Mouse (Mus musculus): ENCODE results near the gene Fbxl21. TPM values are rescaled to one million over a fixed set of nuclear protein-coding genes. Genes with fewer than 3 reads are reported as not detected.

Fbxl21 gene
- polyA plus RNA-seq (2012; fragmentation: generic; extraction: Trizol), result 0.09 TPM
- long read RNA-seq, experiment 1, result 0 reads
- long read RNA-seq, experiment 2, result 0 reads

GRCm38 (mm10) chr13:56522081-56522820 is at the start of gene Fbxl21:
Gene Fbxl21, plus strand, starts transcription at chr13:56522472.
- Histone ChIP-seq H3K4me3 (ENCODE audit: insufficient read depth, poor library complexity, severe bottlenecking) (peak within 1 kb of the TSS; percentile 25), H3K79me2 (ENCODE audit: control insufficient read depth, insufficient read depth) (no peaks in the 10 kb centered on the region), H3K27me3 (ENCODE audit: control insufficient read depth, insufficient read depth, insufficient read length) (peaks cover 8% of the 10 kb centered on the region), H3K36me3 (ENCODE audit: control insufficient read depth, insufficient read depth) (no peaks in the 10 kb centered on the region), H3K79me3 (ENCODE audit: low read depth) (no peaks in the 10 kb centered on the region), H3ac (ENCODE audit: control insufficient read depth, insufficient read length, low read depth) (peak within 1 kb of the TSS; percentile 46)
- TF ChIP-seq CTCF (IDR thresholded peaks at IDR 0.05; ENCODE audit: control insufficient read depth, insufficient read depth, insufficient read length) (no peak), USF1 (IDR thresholded peaks at IDR 0.05; ENCODE audit: low read depth) (no peak), MYOD1 (IDR thresholded peaks at IDR 0.05; ENCODE audit: control insufficient read depth, insufficient read length, low read depth) (no peak), FOSL1 (IDR thresholded peaks at IDR 0.05; ENCODE audit: insufficient read depth, low read length, poor library complexity, severe bottlenecking) (no peak), CEBPB (IDR thresholded peaks at IDR 0.05; ENCODE audit: low read depth) (no peak), MAX (IDR thresholded peaks at IDR 0.05) (no peak), MYOG (IDR thresholded peaks at IDR 0.05; ENCODE audit: control insufficient read depth, extremely low read depth, insufficient read length) (no peak)

- H3K27me3 ChIP-seq (ENCODE audit: control insufficient read depth, insufficient read depth, insufficient read length), result peaks cover 13% of the 10 kb centered on the region
- TF ChIP-seq FOSL1 (IDR thresholded peaks at IDR 0.05; ENCODE audit: insufficient read depth, low read length, poor library complexity, severe bottlenecking), result no peak
- TF ChIP-seq CEBPB (IDR thresholded peaks at IDR 0.05; ENCODE audit: low read depth), result no peak
- no peak for TF ChIP-seq CTCF (IDR thresholded peaks at IDR 0.05; ENCODE audit: control insufficient read depth, insufficient read depth, insufficient read length)
- TF ChIP-seq MAX (IDR thresholded peaks at IDR 0.05), result no peak
- TF ChIP-seq USF1 (IDR thresholded peaks at IDR 0.05; ENCODE audit: low read depth), result no peak
- TF ChIP-seq MYOG (IDR thresholded peaks at IDR 0.05; ENCODE audit: control insufficient read depth, extremely low read depth, insufficient read length), result no peak
- no peak for TF ChIP-seq MYOD1 (IDR thresholded peaks at IDR 0.05; ENCODE audit: control insufficient read depth, insufficient read length, low read depth)
- H3ac ChIP-seq (ENCODE audit: control insufficient read depth, insufficient read length, low read depth), result no peak overlapping the region
Measured at GRCm38 (mm10) chr13:56472661-56473060, 49.6 kb upstream of the Fbxl21 start.

GRCm38 (mm10) chr13:56475363-56475762 is 46.9 kb upstream of the Fbxl21 start:
- H3ac ChIP-seq (ENCODE audit: control insufficient read depth, insufficient read length, low read depth), result no peak overlapping the region
- peak; percentile 13 for TF ChIP-seq CTCF (IDR thresholded peaks at IDR 0.05; ENCODE audit: control insufficient read depth, insufficient read depth, insufficient read length)
- no peak for TF ChIP-seq MYOD1 (IDR thresholded peaks at IDR 0.05; ENCODE audit: control insufficient read depth, insufficient read length, low read depth)
- TF ChIP-seq MYOG (IDR thresholded peaks at IDR 0.05; ENCODE audit: control insufficient read depth, extremely low read depth, insufficient read length), result no peak
- TF ChIP-seq FOSL1 (IDR thresholded peaks at IDR 0.05; ENCODE audit: insufficient read depth, low read length, poor library complexity, severe bottlenecking), result no peak
- H3K4me3 ChIP-seq (ENCODE audit: insufficient read depth, poor library complexity, severe bottlenecking), result no peak overlapping the region
- peaks cover 9% of the 10 kb centered on the region for H3K27me3 ChIP-seq (ENCODE audit: control insufficient read depth, insufficient read depth, insufficient read length)
- H3K79me3 ChIP-seq (ENCODE audit: low read depth), result no peaks in the 10 kb centered on the region
- H3K36me3 ChIP-seq (ENCODE audit: control insufficient read depth, insufficient read depth), result no peaks in the 10 kb centered on the region
- H3K79me2 ChIP-seq (ENCODE audit: control insufficient read depth, insufficient read depth), result no peaks in the 10 kb centered on the region

More at GRCm38 (mm10) chr13:56472661-56473060, 49.6 kb upstream of the Fbxl21 start:
- H3K79me2 ChIP-seq (ENCODE audit: control insufficient read depth, insufficient read depth), result no peaks in the 10 kb centered on the region
- H3K79me3 ChIP-seq (ENCODE audit: low read depth), result no peaks in the 10 kb centered on the region
- H3K36me3 ChIP-seq (ENCODE audit: control insufficient read depth, insufficient read depth), result no peaks in the 10 kb centered on the region
- no peak overlapping the region for H3K4me3 ChIP-seq (ENCODE audit: insufficient read depth, poor library complexity, severe bottlenecking)

GRCm38 (mm10) chr13:56476790-56477189 is 45.5 kb upstream of the Fbxl21 start:
- H3K79me3 ChIP-seq (ENCODE audit: low read depth), result no peaks in the 10 kb centered on the region
- H3K27me3 ChIP-seq (ENCODE audit: control insufficient read depth, insufficient read depth, insufficient read length), result peaks cover 13% of the 10 kb centered on the region
- TF ChIP-seq FOSL1 (IDR thresholded peaks at IDR 0.05; ENCODE audit: insufficient read depth, low read length, poor library complexity, severe bottlenecking) (peak; percentile 55), MYOD1 (IDR thresholded peaks at IDR 0.05; ENCODE audit: control insufficient read depth, insufficient read length, low read depth) (no peak), USF1 (IDR thresholded peaks at IDR 0.05; ENCODE audit: low read depth) (no peak), MAX (IDR thresholded peaks at IDR 0.05) (no peak), CTCF (IDR thresholded peaks at IDR 0.05; ENCODE audit: control insufficient read depth, insufficient read depth, insufficient read length) (no peak), MYOG (IDR thresholded peaks at IDR 0.05; ENCODE audit: control insufficient read depth, extremely low read depth, insufficient read length) (no peak)

GRCm38 (mm10) chr13:56477271-56477670 is 45.0 kb upstream of the Fbxl21 start:
- Histone ChIP-seq H3K79me3 (ENCODE audit: low read depth) (no peaks in the 10 kb centered on the region), H3K27me3 (ENCODE audit: control insufficient read depth, insufficient read depth, insufficient read length) (peaks cover 17% of the 10 kb centered on the region), H3K36me3 (ENCODE audit: control insufficient read depth, insufficient read depth) (no peaks in the 10 kb centered on the region), H3ac (ENCODE audit: control insufficient read depth, insufficient read length, low read depth) (no peak overlapping the region), H3K79me2 (ENCODE audit: control insufficient read depth, insufficient read depth) (no peaks in the 10 kb centered on the region), H3K4me3 (ENCODE audit: insufficient read depth, poor library complexity, severe bottlenecking) (no peak overlapping the region)
- no peak for TF ChIP-seq USF1 (IDR thresholded peaks at IDR 0.05; ENCODE audit: low read depth)
- no peak for TF ChIP-seq MYOG (IDR thresholded peaks at IDR 0.05; ENCODE audit: control insufficient read depth, extremely low read depth, insufficient read length)
- TF ChIP-seq MAX (IDR thresholded peaks at IDR 0.05), result no peak
- TF ChIP-seq FOSL1 (IDR thresholded peaks at IDR 0.05; ENCODE audit: insufficient read depth, low read length, poor library complexity, severe bottlenecking), result no peak
- no peak for TF ChIP-seq MYOD1 (IDR thresholded peaks at IDR 0.05; ENCODE audit: control insufficient read depth, insufficient read length, low read depth)
- no peak for TF ChIP-seq CTCF (IDR thresholded peaks at IDR 0.05; ENCODE audit: control insufficient read depth, insufficient read depth, insufficient read length)
- TF ChIP-seq CEBPB (IDR thresholded peaks at IDR 0.05; ENCODE audit: low read depth), result no peak

More at GRCm38 (mm10) chr13:56476790-56477189, 45.5 kb upstream of the Fbxl21 start:
- H3K4me3 ChIP-seq (ENCODE audit: insufficient read depth, poor library complexity, severe bottlenecking), result no peak overlapping the region
- no peak overlapping the region for H3ac ChIP-seq (ENCODE audit: control insufficient read depth, insufficient read length, low read depth)
- H3K36me3 ChIP-seq (ENCODE audit: control insufficient read depth, insufficient read depth), result no peaks in the 10 kb centered on the region
- H3K79me2 ChIP-seq (ENCODE audit: control insufficient read depth, insufficient read depth), result no peaks in the 10 kb centered on the region

Measured in C2C12 (cell line).